Mouse (Mus musculus): ENCODE results near the gene Gm42791.
A peak's percentile ranks its signal among the peaks of the same experiment; 100 is the strongest.

Gene Gm42791

DNA sequence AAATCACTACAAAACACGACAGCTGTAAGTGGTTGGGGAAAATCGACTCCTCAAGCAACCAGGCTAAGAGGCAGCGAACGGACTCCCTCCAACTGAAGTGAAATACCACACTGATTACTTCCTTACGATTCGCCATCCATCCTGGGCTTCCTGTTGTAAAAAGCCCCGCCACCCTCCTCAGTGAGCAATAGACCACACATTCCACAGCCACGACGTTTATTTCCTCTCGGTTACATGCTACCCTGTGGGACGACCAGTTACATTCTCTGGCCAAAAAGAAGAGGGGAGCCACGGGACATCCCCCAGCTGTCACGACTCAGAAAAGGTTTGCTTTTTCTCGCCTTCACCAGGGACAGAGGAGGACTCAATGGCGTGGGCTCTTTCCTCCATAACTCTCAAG is 44.9 kb downstream of the Gm42791 start:
- DNase-seq, result peak in 1 of 2 experiments; percentile 11

DNA sequence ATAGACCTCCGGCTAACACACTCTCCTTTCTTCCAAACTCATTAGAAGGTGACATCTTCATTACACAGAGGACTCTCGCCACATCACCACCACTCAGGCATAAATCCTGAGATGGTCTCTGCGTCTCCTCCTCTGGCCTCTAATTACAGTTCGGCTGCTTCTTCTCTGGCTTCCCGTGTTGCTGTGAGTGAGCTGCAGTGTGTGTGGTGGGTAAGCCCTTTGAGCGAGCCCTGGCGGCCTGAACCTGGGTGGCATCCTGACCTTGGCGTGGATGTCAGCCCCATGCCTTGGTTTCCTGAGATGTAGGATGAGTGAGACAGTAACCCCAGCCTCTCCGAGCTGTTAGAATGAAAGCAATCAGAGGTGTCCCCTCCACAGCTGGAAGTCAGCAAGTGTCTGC is 46.4 kb downstream of the Gm42791 start:
- DNase-seq, result no peak

DNA sequence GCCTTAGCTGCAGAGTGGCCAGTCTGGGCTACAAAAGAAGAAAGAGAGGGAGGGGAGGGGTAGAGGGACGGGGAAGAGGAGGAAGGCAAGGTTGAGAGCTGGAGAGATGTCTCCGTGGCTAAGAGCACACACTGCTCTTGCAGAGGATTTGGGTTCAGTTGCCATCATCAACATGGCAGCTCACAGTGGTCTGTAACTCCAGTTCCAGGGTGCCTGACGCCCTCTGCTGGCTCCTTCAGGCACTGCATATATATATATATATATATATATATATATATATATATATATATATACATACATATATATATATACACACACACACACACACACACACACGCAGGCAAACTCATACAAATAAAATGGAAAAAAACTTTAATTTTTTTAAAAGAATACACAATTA is 47.5 kb downstream of the Gm42791 start:
- DNase-seq, result no peak

DNA sequence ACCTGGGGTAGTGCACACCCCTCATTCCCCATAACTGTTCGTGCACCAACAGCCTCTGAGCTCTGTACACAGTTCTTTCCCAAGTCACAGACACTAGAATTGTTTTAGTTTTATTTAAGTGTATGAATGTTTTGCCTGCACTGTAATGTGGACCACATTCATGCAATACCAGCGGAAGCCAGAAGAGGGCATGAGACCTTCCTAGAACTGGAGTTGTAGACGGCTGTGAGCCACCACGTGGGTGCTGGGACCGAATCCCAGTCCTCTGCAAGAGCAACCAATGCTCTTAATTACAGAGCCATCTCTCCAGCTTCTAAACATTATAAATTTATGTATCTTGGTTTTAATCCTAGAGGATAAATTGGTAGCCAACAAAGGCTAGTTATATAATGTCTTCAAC is 48.2 kb downstream of the Gm42791 start:
- DNase-seq, result peak in 1 of 2 experiments; percentile 71

DNA sequence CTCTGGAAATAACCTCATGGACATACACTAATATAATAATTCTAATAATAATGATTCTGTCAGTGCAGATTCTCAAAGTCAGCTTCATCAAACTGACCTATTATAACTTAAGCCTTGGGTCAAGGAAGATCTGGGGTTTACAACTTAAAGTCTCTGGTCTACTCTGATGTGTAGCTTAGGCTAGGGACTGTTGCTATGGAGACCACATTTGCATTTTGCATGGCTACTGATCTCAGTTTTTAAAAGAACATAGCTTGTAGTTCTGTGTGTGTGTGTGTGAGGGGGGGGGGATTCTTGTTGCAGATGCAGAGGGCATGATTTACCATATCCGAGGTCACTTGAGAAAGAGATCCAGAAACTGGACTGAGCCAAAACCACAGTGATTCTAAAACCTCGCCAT is 49.2 kb downstream of the Gm42791 start:
- no peak for DNase-seq

DNA sequence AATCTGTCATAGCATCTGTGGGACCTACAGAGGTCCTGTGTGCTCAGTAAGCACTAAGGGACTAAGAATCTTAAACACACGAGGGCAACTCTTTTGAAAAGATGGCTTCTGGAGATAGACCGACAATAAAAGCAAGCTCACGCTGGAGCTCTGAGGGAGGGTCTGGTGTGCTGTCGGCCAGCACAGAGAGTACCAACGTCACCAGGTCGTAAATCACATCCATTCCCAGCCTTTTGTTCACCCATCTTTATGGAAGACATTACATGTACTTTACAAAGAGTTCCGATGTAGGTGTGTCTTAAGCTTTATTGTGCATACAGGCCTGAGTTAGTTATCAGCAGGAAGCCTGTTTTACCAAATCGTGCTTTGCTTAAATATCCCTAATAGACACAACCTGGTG is 50.9 kb downstream of the Gm42791 start:
- DNase-seq, result no peak

DNA sequence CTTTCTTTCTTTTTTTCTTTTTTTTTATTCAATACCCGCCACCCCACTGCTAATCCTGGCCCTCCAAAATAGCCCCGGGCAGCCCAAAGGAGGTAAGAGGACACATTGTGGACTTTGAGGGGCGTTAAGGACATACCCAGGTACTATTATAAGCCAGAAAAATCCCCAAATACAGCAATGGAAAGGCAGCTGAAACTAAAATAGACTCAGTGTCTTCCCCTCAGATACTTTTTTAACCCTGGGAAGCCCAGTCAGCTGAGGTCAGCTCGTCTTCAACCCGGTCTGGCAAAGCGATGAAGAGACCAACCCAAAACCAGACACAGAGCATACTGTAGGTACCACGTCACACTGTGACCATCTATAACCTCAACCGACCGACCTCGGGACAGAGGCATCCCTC is 51.5 kb downstream of the Gm42791 start:
- no peak for DNase-seq

DNA sequence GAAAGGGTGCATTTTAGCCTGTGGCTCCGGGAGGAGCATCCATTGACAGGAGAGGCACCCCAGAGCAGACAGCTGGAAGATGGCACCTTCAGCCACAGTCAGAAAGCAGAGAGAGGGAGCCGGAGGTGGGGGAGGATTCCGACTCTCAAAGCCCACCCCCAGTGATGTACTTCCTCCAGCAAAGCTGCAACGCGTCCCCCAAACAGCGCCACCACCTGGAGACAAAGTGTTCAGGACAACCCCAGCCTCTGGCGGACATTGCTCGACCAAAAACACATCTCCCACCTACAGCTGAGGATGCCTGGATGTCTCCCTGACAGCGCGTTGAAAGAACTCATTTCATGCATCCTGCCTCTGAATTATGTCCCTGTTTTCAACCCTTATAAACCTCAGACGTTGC is 52.0 kb downstream of the Gm42791 start:
- no peak for DNase-seq

DNA sequence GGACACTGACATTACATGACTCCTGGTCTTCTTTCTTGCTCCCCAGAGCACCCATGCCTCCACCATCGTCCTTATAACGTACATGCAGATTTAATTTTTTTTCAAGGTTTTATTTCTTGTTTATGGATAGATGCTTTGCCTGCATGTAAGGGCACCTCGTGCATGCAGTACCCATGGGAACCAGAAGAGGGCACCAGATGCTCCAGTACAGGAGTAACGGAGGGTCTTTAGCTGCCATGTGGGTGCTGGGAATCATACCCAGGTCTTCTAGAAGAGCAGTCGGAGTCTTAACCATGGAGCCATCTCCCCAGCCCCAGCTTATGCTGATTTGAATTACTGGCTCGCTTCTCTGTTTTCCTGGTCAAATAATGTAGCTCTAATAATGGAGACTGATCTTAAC is 52.6 kb downstream of the Gm42791 start:
- peak in 1 of 2 experiments; percentile 34 for DNase-seq

DNA sequence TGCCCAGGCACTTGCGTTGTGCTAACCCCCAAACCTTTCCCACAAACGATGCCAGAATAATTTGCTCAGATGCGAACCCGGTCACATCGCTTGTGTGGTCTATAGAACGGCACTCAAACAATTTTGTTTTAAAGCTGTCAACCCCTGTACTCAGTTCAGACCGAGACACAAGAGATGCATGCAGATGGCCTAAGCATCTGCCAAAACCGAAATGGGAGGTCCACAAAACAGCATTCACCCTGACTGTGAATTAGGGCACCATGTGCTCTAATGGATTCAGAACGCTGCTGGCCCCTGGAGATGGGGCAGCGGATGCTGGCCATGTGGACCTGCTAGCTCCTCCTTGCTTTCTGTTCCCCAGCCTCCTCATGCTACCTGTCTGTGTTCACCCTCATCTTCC is 53.1 kb downstream of the Gm42791 start:
- DNase-seq, result no peak

DNA sequence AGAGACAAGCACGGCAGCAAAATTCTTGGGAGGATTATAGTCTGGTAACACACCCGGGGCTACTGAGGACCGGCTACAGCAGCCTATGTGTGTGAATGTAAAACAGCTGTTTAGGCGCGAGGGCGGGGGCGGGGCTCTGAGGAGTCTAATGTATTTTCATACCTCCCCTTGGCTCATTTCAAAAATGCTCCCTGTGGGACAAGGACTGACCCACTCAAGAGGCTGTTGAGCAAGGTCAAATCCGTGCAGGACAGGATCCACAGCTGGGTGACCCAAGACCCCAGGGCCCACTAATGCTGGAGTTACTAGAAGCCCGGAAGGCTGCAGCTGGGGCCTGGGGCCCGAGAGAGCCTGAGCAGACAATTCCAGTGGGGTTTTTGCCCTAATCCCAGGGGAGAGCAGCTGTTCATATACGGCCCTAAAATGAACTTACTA is 55.0 kb downstream of the Gm42791 start:
- no peak for DNase-seq

DNA sequence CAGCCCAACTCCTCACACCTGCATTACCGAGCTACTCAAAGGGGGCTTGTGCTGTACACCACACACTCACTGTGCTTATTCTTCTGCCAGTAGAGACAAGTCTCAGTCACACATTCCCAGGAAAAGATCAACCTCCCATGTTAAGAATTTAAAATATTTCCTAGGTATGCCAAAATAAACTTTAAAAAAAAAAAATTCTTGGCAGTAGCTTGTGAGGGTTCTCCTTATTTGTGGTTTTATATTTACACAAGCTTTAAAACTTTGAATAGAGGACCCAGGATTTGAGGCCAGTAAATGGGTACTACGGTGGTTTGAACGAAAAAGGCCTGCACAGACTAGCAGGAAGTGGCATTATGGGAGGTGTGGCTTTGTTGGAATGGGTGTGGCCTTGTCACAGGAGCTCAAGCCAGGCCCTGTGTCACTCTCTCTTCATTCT is 58.4 kb downstream of the Gm42791 start:
- peak; percentile 49 to 57 for DNase-seq

DNA sequence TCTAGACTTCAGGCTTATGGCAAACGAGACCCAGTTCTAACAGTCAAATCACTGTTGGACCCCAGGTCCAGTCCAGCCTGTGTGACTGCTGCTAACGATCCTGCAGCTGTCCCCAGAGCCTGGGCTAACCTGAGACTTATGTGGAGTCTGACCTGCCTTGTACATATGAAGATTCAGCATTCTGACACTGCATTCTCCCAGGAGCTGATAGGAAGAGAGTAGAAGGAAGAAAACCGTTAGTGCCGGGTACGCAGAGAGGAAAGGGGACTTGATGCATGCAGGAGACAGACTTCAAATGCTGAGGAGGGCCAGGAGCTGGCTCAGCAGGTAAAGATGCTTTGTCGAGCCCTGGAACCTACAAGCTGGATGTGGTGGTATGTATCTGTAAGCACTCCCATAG is 59.1 kb downstream of the Gm42791 start:
- DNase-seq, result no peak

DNA sequence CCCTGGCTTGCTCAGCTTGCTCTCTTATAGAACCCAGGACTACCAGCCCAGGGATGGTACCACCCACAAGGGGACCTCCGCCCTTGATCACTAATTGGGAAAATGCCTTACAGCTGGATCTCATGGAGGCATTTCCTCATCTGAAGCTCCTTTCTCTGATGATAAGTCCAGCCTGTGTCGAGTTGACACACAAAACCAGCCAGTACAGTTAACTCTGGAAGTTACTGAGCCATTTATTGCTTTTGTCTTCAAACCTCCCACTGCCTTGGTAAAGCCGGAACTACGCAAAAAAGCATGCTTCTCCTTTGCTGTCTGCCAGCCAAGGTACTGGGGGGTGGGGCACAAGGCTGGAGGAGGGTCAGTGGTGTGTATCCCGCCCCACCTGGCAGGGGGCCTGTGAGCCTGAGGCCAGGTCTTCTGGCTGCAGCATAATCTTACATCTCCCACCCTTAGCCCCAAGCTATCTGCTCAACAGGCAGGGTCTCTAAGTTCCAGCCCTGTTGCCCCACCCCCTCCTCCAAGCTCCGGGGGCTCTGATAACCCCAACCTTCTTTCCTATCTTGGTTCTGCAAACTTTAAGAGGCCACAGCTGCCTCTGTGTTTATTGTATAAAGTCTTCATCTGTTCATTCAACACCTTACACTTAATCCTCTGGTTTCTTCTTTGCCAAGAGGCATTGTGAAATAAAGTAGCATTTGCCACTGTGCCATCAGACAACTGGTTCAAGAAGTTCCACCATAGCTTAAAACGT is 59.7 kb downstream of the Gm42791 start:
- peak in 1 of 2 experiments; percentile 72 for DNase-seq

DNA sequence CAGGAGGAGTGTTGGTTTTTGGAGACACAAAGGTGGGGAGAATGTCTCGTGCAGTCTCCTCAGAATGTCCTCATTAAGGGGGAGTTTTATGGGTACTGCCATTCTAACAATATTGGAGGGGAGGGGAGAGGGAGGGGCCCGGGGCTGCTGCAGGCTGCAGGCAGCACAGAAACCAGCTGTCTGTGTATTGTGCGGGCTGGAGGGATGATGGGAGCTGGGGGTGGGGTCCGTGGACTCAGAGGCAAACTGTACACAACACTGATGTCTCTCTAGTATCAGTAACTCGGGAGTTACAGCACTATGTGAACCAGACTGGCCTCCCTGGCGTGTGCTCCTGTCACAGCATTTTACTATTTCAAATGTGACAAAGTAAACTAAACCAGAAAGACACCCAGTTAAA is 60.5 kb downstream of the Gm42791 start:
- no peak for DNase-seq

DNA sequence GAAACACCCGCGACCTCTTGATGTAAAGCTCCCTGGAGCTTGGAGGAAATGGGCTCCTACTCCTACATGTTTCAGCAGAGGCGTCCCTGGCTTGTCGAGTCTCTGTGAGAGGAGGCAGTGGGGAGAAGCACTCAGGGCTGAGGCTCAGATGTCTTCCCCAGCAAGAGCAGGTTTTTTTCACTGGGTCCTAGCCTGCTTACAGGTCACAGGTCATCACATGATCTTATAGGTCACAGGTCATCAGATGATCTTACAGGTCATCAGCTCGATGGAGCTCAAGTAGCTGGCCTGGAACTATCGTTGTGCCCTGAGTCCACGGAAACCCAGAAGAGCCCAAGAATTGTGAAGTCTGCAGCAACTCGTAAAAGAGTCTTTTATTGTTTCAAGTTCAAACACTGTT is 61.2 kb downstream of the Gm42791 start:
- DNase-seq, result no peak

DNA sequence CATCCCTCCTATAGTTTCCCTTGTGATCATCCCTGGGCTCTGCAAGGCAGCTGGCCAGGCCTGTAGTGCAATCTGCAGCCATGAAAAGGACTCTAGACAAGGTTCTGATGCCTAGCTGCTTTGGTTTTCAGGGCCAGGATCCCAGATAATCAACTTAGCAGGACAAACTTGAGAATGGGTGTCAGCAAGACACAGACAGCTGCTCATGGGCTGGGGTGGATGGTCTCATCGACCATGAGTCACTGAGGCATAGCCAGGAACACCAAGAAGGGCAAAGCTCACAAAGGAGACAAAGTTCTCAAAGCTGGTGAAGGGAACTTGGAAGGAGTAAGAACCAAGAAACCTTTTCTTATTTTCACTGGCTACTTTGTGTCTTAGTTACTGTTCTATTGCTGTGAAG is 63.6 kb downstream of the Gm42791 start:
- DNase-seq, result peak; percentile 70 to 76

DNA sequence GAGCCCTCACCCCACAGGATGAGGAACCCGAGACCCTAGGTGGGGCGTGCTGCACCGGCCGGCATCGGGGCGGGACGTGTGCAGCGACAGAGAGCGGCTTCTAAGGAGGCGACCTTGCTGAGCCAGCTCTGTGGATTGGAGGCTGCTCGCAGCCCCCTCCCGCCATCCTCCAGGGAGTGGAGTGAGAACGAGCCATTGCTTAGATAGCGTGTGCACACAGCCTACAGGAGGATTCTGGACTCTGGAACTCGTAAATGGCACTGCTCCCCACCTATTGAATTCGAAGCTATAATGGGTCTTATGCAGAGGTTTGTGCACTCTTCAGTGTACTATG is 65.9 kb downstream of the Gm42791 start, which contains the start of gene Katnal1:
TSS of gene Katnal1 (minus strand) at position 205 of the 334 bp plus-strand sequence.
- no peak for DNase-seq

DNA sequence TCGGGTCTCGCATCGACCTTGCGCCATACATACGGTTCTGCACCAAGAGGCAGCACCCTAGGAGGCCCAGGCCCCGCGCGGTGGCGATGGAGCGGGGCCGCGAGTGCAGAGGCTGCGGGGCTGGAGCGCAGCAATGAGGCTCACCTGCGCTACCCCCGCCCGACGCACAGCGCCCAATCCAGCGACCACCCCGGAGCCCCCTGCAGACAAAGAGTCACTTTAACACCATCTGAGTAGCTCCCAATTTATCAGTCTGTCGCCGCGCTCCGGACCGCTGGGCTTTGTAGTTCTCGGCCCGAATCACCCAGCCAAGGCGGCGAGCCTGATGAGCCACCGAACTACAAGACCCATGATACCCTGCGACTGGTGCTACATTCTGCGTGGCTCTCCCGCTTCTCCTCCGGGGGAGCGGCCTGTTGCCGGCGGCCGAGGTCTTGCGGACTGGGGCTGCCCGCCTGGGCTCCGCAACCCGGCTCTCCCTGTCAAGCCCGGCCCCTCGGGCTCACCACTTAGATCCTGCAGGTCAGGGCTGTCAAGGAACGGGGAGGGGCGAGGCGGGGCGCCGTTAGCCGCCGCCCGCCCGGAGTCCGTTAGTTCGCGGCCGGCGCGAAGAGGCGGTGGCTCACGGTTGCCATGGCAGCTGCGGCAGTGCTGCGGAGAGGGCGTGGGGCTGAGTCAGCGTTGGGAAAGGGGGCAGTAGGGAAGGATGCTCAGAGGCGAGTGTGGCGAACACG is 66.4 kb downstream of the Gm42791 start:
- peak; percentile 94 to 97 for DNase-seq

DNA sequence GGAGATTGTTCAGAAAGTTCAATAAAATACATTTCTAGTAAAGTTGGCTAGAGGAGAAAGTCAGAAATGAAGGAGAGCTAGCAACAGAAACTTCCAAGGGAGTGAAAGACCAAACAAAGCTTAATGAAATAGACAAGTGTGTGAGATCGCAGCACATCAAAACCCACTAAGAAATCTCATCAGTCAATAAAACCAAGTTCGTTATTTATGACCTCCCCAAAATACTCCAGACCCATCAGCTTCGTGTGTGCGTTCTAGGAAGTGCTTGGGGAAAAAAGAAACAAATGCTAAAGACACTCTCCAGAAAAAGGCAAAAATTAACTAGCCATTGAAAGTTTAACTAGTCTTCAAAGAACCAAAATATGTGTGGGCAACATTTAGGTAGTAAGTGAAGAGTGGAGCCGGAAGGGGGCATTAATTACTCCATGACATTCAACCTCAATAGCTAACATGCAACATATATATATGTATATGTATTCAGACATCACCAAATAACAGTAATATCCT is 67.2 kb downstream of the Gm42791 start:
- DNase-seq, result no peak

DNA sequence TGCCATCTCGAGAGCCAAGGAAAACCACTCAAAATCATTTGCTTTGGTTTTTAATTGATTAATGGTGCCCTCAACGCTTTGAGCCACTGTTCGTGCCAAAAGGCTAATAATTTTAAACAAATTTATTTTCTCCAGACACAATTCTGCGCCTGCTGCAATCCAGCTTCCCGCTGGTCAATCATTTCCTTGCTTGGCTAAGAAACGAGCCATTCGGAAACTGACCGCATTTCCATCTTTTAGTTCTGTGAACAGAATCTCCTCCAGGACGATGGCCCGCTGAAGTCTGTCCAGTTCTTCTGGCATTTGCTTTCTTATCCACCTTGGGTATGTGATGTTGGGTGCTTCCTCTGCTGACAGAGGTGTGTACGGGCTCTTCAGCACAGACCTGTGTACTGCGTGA is 70.4 kb downstream of the Gm42791 start:
- DNase-seq, result peak; percentile 25 to 42

DNA sequence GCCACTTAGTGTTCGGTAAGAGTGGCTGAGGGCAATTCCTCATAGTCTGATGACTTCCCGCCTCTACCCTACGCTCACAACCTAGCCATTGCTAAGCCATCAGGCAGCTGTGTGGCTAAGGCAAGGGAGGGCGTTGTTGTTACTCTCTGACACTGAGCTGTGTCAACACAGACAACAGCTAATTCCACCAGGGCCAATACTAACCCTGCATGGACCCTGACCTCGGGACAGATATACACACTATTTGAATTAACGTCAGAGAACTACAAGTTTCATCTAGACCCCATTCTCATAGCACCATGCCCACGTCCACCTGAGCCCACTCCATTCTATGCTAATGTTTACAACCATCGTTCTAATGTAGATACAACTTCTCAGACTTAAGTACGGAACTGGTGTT is 70.9 kb downstream of the Gm42791 start:
- DNase-seq, result no peak

DNA sequence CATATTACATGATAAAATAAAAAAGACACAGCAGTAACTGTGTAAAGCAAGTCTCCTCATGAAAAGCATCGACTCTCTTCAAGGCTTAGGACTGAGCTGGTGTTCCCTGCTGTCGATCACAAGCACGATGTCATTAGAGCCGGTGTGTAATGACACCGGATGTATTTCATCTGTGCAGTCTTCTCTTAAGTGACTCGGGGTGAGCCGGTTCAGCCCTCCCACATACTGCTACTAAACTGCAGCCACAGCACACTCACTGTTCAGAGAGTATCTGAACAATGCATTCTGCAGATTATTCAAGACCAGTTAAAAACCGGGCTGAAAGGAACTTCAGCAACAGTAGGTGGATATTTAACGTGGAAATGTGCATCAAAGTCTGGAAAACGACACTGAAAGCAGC is 71.5 kb downstream of the Gm42791 start:
- no peak for DNase-seq

DNA sequence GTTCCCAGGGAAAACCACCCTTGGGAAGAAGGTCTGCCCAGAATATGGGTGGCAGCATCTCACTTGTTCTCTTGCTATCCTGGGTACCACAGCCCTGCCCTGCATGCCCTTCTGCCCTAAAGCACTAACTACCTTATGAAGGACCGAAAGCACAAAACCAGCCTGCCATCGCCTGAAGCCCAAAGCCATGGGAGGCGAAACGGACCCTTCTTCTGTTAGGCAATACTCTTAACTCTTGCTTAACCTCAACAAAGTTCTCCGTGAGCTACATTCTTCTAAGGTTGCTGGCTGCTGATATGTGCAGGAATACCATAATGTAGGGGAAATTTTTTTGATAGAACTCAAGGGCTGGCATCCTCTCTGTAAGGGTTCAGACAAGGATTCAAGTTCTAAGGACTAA is 72.2 kb downstream of the Gm42791 start:
- DNase-seq, result no peak
